Mouse (Mus musculus) B cell, adult 2 months (primary cell): ENCODE measurements around the gene Hnrnph3.

Experiments
- DNase-seq, 2 experiments: peaks; one replicate each; pipeline ENCODE4 v3.0.0; 2022

Gene Hnrnph3

GRCm38 (mm10) chr10:62980039-62980954, 43.7 kb downstream of the Hnrnph3 start, which contains the start of gene Rufy2:
Gene Rufy2, plus strand, starts transcription at chr10:62980223.
- peak; percentile 92 to 93 for DNase-seq

- no peak for DNase-seq
Measured at GRCm38 (mm10) chr10:62979667-62980038, 44.4 kb downstream of the Hnrnph3 start.

- DNase-seq = peak; percentile 70 to 78
Measured at GRCm38 (mm10) chr10:62971821-62972220, 52.2 kb downstream of the Hnrnph3 start.

GRCm38 (mm10) chr10:62966291-62966690, 57.7 kb downstream of the Hnrnph3 start:
- no peak for DNase-seq

- no peak for DNase-seq
Measured at GRCm38 (mm10) chr10:62965796-62966195, 58.2 kb downstream of the Hnrnph3 start.
